In genomic region chr13:70769156-70769555, GRCm38 (mm10) we compare ENCODE assay signal across 25 mouse cellular contexts.
"Had no signal": no experiment of that assay in that cellular context is flagged by ENCODE, and none has a peak within 500 bp of the region (broad histone marks: within the 10 kb centered on the region; RNA-seq: fewer than 3 reads in every experiment).

No protein-coding gene starts in this region.

- H3K9ac ChIP-seq: forebrain, postnatal 0 days; heart, embryonic 13.5 days; heart, embryonic 15.5 days; hindbrain, embryonic 13.5 days; hindbrain, embryonic 15.5 days; kidney, embryonic 15.5 days; limb, embryonic 13.5 days; limb, embryonic 15.5 days; liver, embryonic 12.5 days; liver, embryonic 14.5 days had no signal

- H3K4me3 ChIP-seq: heart, embryonic 13.5 days; heart, embryonic 15.5 days; hindbrain, embryonic 13.5 days; hindbrain, embryonic 15.5 days; kidney, embryonic 15.5 days; limb, embryonic 13.5 days; limb, embryonic 15.5 days; liver, embryonic 12.5 days had no signal

- ATAC-seq: forebrain, postnatal 0 days; hindbrain, postnatal 0 days; liver, embryonic 12.5 days had no signal

- H3K4me2 ChIP-seq: heart, embryonic 11.5 days; heart, embryonic 13.5 days; heart, embryonic 15.5 days; hindbrain, embryonic 13.5 days; hindbrain, embryonic 15.5 days; kidney, embryonic 15.5 days; limb, embryonic 13.5 days; limb, embryonic 15.5 days; liver, embryonic 12.5 days had no signal

- H3K27ac ChIP-seq: heart, embryonic 13.5 days; heart, embryonic 15.5 days; hindbrain, embryonic 13.5 days; hindbrain, embryonic 15.5 days; hindbrain, postnatal 0 days; kidney, embryonic 15.5 days; kidney, postnatal 0 days; limb, embryonic 13.5 days; limb, embryonic 15.5 days; liver, embryonic 12.5 days; liver, embryonic 14.5 days had no signal

- H3K4me1 ChIP-seq: heart, embryonic 13.5 days; heart, embryonic 15.5 days; hindbrain, embryonic 13.5 days; hindbrain, embryonic 15.5 days; kidney, embryonic 15.5 days; limb, embryonic 15.5 days; liver, embryonic 12.5 days had no signal

- H3K9me3 ChIP-seq: heart, embryonic 13.5 days; heart, embryonic 15.5 days; hindbrain, embryonic 13.5 days; hindbrain, embryonic 15.5 days; kidney, embryonic 15.5 days; limb, embryonic 13.5 days; limb, embryonic 15.5 days; liver, embryonic 12.5 days had no signal

- H3K36me3 ChIP-seq: heart, embryonic 13.5 days; heart, embryonic 15.5 days; hindbrain, embryonic 13.5 days; hindbrain, embryonic 15.5 days; limb, embryonic 13.5 days; limb, embryonic 15.5 days; liver, embryonic 12.5 days had no signal

- DNase-seq: forebrain, postnatal 0 days; gastrocnemius, postnatal 14 days; gastrocnemius, postnatal 36 days; heart, adult 18-20 months; heart, postnatal 14 days; heart, postnatal 36 days; kidney, adult 11 months; kidney, adult 2 months; kidney, adult 9 months; kidney, postnatal 14 days; kidney, postnatal 36 days; layer of hippocampus, adult 9-11 months; layer of hippocampus, postnatal 36 days had no signal

- H3K27me3 ChIP-seq: heart, embryonic 13.5 days; heart, embryonic 15.5 days; hindbrain, embryonic 13.5 days; hindbrain, embryonic 15.5 days; kidney, embryonic 15.5 days; limb, embryonic 13.5 days; limb, embryonic 15.5 days; liver, embryonic 12.5 days had no signal
